Mouse (Mus musculus) G1E (cell line): ENCODE results near the gene Ogn.

Experiments
- CTCF ChIP-seq: IDR thresholded peaks from 2 replicates; pipeline ENCODE4 v1.5.1; 2012; ENCODE audit warnings: low read depth, low read length, inconsistent platforms, mixed read lengths
- GATA1 ChIP-seq: IDR thresholded peaks from 2 replicates; pipeline ENCODE4 v1.6.1; 2012; ENCODE audit warnings: borderline replicate concordance, low read length, inconsistent platforms, mixed read lengths
- GATA2 ChIP-seq: IDR thresholded peaks from 2 replicates; pipeline ENCODE4 v1.6.1; 2012; ENCODE audit warnings: low read depth, low read length, inconsistent platforms, borderline replicate concordance
- POLR2AphosphoS5 ChIP-seq: IDR thresholded peaks from 2 replicates; pipeline ENCODE4 v1.6.1; 2012; ENCODE audit warnings: low read depth, low read length, inconsistent platforms; ENCODE audit not compliant: insufficient replicate concordance

- TF ChIP-seq CTCF (no peak), GATA2 (no peak), GATA1 (no peak), POLR2AphosphoS5 (no peak)
These were observed 36.4 kb upstream of the Ogn start for GRCm38 (mm10) chr13:49571418-49571817.
